Mouse (Mus musculus) liver, embryonic 16.5 days (tissue): ENCODE measurements at regions not wholly inside any gene's neighbourhood (a gene's known extent, or its start where the extent isn't known, plus 50 kb on each side); places are given as distances from the start of the nearest gene placed in this dataset.

ENCODE experiments used
- ATAC-seq: fragments of 200-750 bp; cut with Nextera tagmentation; 2 replicates; pipeline ENCODE4 v1.8.0; 2017; ENCODE audit warnings: low read depth, mild to moderate bottlenecking, moderate number of reproducible peaks, moderate library complexity
- H3K27ac ChIP-seq: fragments of 300-500 bp; sonication (generic); 2 replicates; pipeline ENCODE4 v1.5.1; 2014; ENCODE audit warnings: mild to moderate bottlenecking, low read length
- H3K27me3 ChIP-seq: fragments of 300-500 bp; sonication (generic); 2 replicates; pipeline ENCODE4 v1.6.1; 2014; ENCODE audit warnings: low read depth, low read length, mixed read lengths; ENCODE audit not compliant: control insufficient read depth, insufficient read depth
- H3K36me3 ChIP-seq: fragments of 300-500 bp; sonication (generic); 2 replicates; pipeline ENCODE4 v1.6.1; 2014; ENCODE audit warnings: mild to moderate bottlenecking; ENCODE audit not compliant: control insufficient read depth, insufficient read depth
- H3K4me1 ChIP-seq: fragments of 300-500 bp; sonication (generic); 2 replicates; pipeline ENCODE4 v1.6.1; 2014; ENCODE audit warnings: low read depth, low read length, mixed read lengths; ENCODE audit not compliant: control insufficient read depth
- H3K4me2 ChIP-seq: fragments of 300-500 bp; sonication (generic); 2 replicates; pipeline ENCODE4 v1.6.1; 2014; ENCODE audit warnings: low read depth, low read length, mixed read lengths
- H3K4me3 ChIP-seq: fragments of 300-500 bp; sonication (generic); 2 replicates; pipeline ENCODE4 v1.5.1; 2014; ENCODE audit warnings: low read depth, mild to moderate bottlenecking, low read length
- H3K9ac ChIP-seq: fragments of 300-500 bp; sonication (generic); 2 replicates; pipeline ENCODE4 v1.6.1; 2014; ENCODE audit warnings: low read depth, low read length
- H3K9me3 ChIP-seq: fragments of 300-500 bp; sonication (generic); replicated peaks from 2 replicates; pipeline ENCODE4 v1.6.1; 2016; ENCODE audit warnings: low read length; ENCODE audit not compliant: control insufficient read depth
- WGBS: fragments of 180-500 bp; shearing (Covaris S2); extraction: QIAGEN DNeasy Blood & Tissue Kit; methylation state at CpG from one replicate; pipeline ENCODE4 v1.1.7; 2014; ENCODE audit not compliant: insufficient replicate concordance; 5-methylcytosine and 5-hydroxymethylcytosine counted together

- Histone ChIP-seq H3K27ac (no peak overlapping the region), H3K4me3 (no peak overlapping the region), H3K4me2 (no peak overlapping the region), H3K9ac (no peak overlapping the region), H3K9me3 (no peaks in the 10 kb centered on the region), H3K36me3 (no peaks in the 10 kb centered on the region), H3K4me1 (peaks cover 2% of the 10 kb centered on the region; the same call in 1 of the 2 replicates), H3K27me3 (no peaks in the 10 kb centered on the region)
- WGBS = 30% methylated on average over 1 of the region's 1 CpGs
- no peak for ATAC-seq
These were observed 315.2 kb upstream of the Plxna2 start for GRCm38 (mm10) chr1:194302775-194303174.

- Histone ChIP-seq H3K9ac (no peak overlapping the region), H3K27ac (no peak overlapping the region), H3K36me3 (no peaks in the 10 kb centered on the region), H3K4me2 (no peak overlapping the region), H3K4me1 (no peaks in the 10 kb centered on the region), H3K27me3 (no peaks in the 10 kb centered on the region), H3K4me3 (no peak overlapping the region), H3K9me3 (no peaks in the 10 kb centered on the region)
- no peak for ATAC-seq
- 39% methylated on average over 3 of the region's 3 CpGs for WGBS
These were observed 336.1 kb upstream of the Plxna2 start for GRCm38 (mm10) chr1:194281941-194282340.

GRCm38 (mm10) chr1:194268028-194268427, 350.0 kb upstream of the Plxna2 start:
- Histone ChIP-seq H3K9ac (no peak overlapping the region), H3K27ac (no peak overlapping the region), H3K36me3 (no peaks in the 10 kb centered on the region), H3K27me3 (no peaks in the 10 kb centered on the region), H3K9me3 (no peaks in the 10 kb centered on the region), H3K4me2 (no peak overlapping the region), H3K4me1 (no peaks in the 10 kb centered on the region), H3K4me3 (no peak overlapping the region)
- ATAC-seq = no peak

GRCm38 (mm10) chr1:194262374-194262773, 355.6 kb upstream of the Plxna2 start:
- Histone ChIP-seq H3K36me3 (no peaks in the 10 kb centered on the region), H3K4me2 (no peak overlapping the region), H3K4me1 (no peaks in the 10 kb centered on the region), H3K27ac (no peak overlapping the region), H3K27me3 (no peaks in the 10 kb centered on the region), H3K9me3 (no peaks in the 10 kb centered on the region), H3K4me3 (no peak overlapping the region), H3K9ac (no peak overlapping the region)
- ATAC-seq = no peak
- 58% methylated on average over 4 of the region's 4 CpGs for WGBS

GRCm38 (mm10) chr1:194259957-194260356, 358.1 kb upstream of the Plxna2 start:
- no peak for ATAC-seq
- Histone ChIP-seq H3K4me1 (no peaks in the 10 kb centered on the region), H3K27ac (no peak overlapping the region), H3K4me2 (no peak overlapping the region), H3K27me3 (no peaks in the 10 kb centered on the region), H3K4me3 (no peak overlapping the region), H3K9me3 (no peaks in the 10 kb centered on the region), H3K36me3 (no peaks in the 10 kb centered on the region), H3K9ac (no peak overlapping the region)
- WGBS = 51% methylated on average over 3 of the region's 3 CpGs

GRCm38 (mm10) chr1:194244776-194245366, 373.1 kb upstream of the Plxna2 start:
- WGBS = 32% methylated on average over 1 of the region's 1 CpGs

GRCm38 (mm10) chr1:194241111-194241510, 376.9 kb upstream of the Plxna2 start:
- Histone ChIP-seq H3K4me1 (no peaks in the 10 kb centered on the region), H3K27ac (no peak overlapping the region), H3K36me3 (no peaks in the 10 kb centered on the region), H3K27me3 (no peaks in the 10 kb centered on the region), H3K4me2 (no peak overlapping the region), H3K9ac (no peak overlapping the region), H3K4me3 (no peak overlapping the region), H3K9me3 (no peaks in the 10 kb centered on the region)
- ATAC-seq = no peak

More at GRCm38 (mm10) chr1:194244776-194245366, 373.1 kb upstream of the Plxna2 start:
- H3K9me3 ChIP-seq = no peaks in the 10 kb centered on the region
- no peak overlapping the region for H3K4me3 ChIP-seq
- no peak for ATAC-seq
- H3K36me3 ChIP-seq = no peaks in the 10 kb centered on the region
- H3K4me1 ChIP-seq = no peaks in the 10 kb centered on the region
- no peak overlapping the region for H3K27ac ChIP-seq
- H3K27me3 ChIP-seq = no peaks in the 10 kb centered on the region
- H3K4me2 ChIP-seq = no peak overlapping the region
- no peak overlapping the region for H3K9ac ChIP-seq

- WGBS = 60% methylated on average over 4 of the region's 4 CpGs
- Histone ChIP-seq H3K4me2 (no peak overlapping the region), H3K36me3 (no peaks in the 10 kb centered on the region), H3K9ac (no peak overlapping the region), H3K9me3 (no peaks in the 10 kb centered on the region), H3K4me1 (no peaks in the 10 kb centered on the region), H3K27ac (no peak overlapping the region), H3K4me3 (no peak overlapping the region), H3K27me3 (no peaks in the 10 kb centered on the region)
- no peak for ATAC-seq
These were observed 386.8 kb upstream of the Plxna2 start for GRCm38 (mm10) chr1:194231206-194231605.

- H3K9ac ChIP-seq = no peak overlapping the region
- H3K27ac ChIP-seq = no peak overlapping the region
- H3K9me3 ChIP-seq = no peaks in the 10 kb centered on the region
- no peaks in the 10 kb centered on the region for H3K4me1 ChIP-seq
- 33% methylated on average over 6 of the region's 6 CpGs for WGBS
- no peak overlapping the region for H3K4me2 ChIP-seq
- H3K4me3 ChIP-seq = no peak overlapping the region
- H3K36me3 ChIP-seq = no peaks in the 10 kb centered on the region
- ATAC-seq = no peak
- H3K27me3 ChIP-seq = no peaks in the 10 kb centered on the region
These were observed 391.4 kb upstream of the Plxna2 start for GRCm38 (mm10) chr1:194226550-194227160.
